Mouse (Mus musculus): ENCODE measurements around the gene Tbx10. TPM values are rescaled to one million over a fixed set of nuclear protein-coding genes. Genes with fewer than 3 reads are reported as not detected.

Gene Tbx10
- not detected in 2 replicates for total RNA-seq (2023)

DNA sequence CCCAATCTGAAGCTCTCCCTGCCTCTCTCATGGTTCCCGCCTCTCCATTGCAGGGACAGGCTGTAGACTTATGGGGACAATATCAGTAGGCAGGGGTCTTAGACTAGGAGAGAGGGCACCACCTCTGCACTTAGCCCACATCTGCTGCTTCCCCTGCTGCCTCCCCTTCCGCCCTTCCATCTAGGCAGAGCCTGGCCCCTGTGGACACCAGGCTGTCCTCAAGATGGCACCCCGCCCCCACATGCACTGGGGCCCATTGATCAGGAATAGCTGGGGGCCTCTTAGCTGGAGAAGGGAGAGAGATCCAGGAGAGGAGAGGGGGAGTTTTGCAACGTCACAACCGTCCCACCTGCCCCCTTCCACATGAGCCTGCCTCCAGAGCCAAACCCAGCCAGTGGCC, at the start of gene Tbx10:
Tbx10 (plus strand) TSS at position 337 of the 400 bp plus-strand sequence.

DNA sequence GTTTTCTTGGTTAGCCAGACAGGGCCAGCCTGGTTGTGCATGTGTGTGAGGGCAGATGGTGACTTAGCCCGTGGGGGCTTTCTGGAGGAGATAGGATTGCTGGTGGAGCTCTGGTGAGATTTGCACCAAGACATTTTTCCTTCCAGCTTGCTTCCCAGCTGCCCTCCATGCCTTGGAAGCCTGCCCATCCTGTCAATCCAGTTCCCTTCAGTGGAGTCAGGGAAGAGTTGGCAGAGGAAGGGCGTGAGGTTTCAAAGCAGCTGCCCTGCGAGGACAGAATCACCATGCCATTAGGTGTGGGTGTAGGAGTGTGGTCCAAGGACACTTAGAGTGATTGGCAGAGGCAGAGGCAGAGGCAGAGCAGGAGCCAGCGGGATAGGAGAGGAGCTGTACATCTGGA, 34.1 kb upstream of the Tbx10 start, which contains the start of gene Aldh3b3:
Aldh3b3 (plus strand) TSS at position 176 of the 400 bp plus-strand sequence.

GRCm38 (mm10) chr19:3972229-3972628, 20.3 kb upstream of the Tbx10 start, which contains the start of gene Aldh3b2:
Gene Aldh3b2 (plus strand): TSS chr19:3972328.

GRCm38 (mm10) chr19:3986334-3986733, 6.2 kb upstream of the Tbx10 start, which contains the start of gene Acy3:
Gene Acy3 (plus strand): TSS chr19:3986570.

DNA sequence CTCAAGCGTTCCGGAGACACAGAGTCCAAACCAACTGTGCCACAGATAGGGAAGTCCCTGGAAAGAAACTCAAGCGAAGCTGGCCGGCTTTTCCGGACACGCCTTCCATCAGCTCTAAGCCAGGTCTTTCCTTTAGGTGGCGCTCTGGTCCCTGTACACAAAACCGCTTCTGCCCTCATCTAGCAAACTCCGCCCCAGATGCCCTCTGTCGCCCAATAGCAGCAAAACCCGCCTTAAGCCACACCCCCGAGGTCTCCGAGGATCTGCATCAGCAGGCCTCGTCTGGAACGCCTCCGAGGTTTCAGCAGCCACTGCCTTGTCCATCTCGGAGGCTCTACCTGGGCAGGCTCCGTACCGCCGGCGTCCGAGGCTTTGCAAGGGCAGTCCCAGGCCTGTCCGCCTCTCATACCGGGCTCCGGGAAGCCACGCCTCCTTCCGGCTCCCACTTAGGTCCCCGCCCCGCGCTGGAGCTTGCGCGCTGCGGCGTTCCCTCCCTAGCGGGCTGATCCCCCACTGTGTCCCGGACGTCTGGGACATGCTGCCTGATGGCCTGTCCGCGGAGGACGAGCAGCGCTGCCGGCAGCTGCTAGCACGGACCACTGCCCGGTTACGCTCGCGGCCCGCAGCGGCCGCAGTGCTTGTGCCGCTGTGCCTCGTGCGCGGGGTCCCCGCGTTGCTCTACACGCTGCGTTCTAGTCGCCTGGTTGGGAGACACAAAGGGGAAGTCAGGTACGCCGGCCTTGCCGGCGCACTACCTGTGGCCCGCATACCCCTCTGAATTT, 7.8 kb downstream of the Tbx10 start, which contains the start of the genes Nudt8 and Gm49405:
Nudt8 (plus strand) TSS at position 462 of the 782 bp plus-strand sequence.
Gm49405 (plus strand) TSS at position 508 of the 782 bp plus-strand sequence.

GRCm38 (mm10) chr19:4003112-4003511, 10.6 kb downstream of the Tbx10 start, which contains the start of gene Doc2g:
Gene Doc2g (plus strand): TSS chr19:4003313.

DNA sequence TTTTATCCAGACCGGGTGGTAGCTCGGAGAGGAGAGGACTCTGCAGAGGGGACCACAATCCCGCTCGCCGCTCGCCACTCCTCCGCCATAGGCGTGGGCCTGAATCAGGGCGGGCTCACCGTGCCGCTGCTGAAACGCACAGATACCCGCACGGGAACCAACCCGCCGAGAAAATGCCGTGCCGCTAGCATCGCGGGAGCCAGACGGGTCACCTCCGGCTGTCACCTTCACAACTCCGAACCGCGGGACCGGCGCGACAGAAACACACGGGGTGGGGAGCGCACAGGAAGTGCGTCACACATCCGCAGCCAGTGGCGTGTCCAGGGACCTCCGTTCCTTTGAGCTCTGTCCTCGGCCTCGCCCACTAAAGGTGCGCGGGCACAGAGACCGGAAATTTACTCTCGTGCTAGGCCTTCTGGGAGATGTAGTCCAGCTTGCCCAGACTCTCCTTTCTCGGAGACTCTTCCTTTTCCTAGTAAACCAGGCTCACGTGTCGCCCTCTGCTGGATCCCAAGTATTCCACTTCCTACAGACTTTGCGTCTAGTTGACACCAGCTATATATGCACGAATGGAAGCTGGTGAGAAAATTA, 20.0 kb downstream of the Tbx10 start, which contains the start of gene Ndufv1:
Ndufv1 (minus strand) TSS at position 375 of the 591 bp plus-strand sequence.

DNA sequence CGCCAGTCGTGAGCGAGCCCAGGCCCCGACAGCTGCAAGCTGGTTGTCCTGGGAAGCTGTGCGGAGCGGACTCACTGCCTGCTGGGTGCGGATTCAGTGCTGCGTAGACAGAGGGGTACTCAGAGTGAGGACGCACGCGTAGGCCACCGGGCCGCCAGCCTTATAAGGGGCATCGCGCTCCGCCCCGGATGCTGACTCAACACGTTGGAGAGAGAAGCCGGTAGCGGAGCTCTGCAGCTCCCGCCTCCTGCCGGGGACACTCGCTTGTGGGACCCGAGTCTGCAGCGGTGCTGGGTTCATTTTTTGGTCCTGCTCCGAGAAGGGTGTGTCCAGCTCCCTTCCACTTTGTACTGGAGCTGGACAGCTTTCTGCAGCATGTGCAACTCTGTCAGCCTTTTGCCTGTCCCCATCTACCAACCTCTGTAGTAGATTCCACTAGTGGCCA, 45.3 kb downstream of the Tbx10 start, which contains the start of gene Gstp1:
Gstp1 (minus strand) TSS at position 198 of the 445 bp plus-strand sequence.

GRCm38 (mm10) chr19:4045966-4046865, 53.7 kb downstream of the Tbx10 start, which contains the start of gene Gstp2:
Gene Gstp2 (minus strand): TSS chr19:4046023.

Other genes with a start within 250 kb of the Tbx10 start
- 83.5 and 94.8 TPM in 2 replicates for gene Kmt5b, start 225.3 kb upstream of the Tbx10 start, total RNA-seq (2023)
- 104 and 157 TPM in 2 replicates for gene Chka, start 141.0 kb upstream of the Tbx10 start, total RNA-seq (2023)
- 235 and 315 TPM in 2 replicates for gene Tcirg1, start 85.6 kb upstream of the Tbx10 start, total RNA-seq (2023)
- gene Ndufs8, start 80.0 kb upstream of the Tbx10 start, total RNA-seq (2023), result 44.6 and 47.3 TPM in 2 replicates
- 138 and 146 TPM in 2 replicates for gene Aldh3b1, start 62.9 kb upstream of the Tbx10 start, total RNA-seq (2023)
- 222 and 238 TPM in 2 replicates for gene Unc93b1, start 57.6 kb upstream of the Tbx10 start, total RNA-seq (2023)
- gene Aldh3b3, start 34.1 kb upstream of the Tbx10 start, total RNA-seq (2023), result 12.3 and 13.0 TPM in 2 replicates
- gene Aldh3b2, start 20.4 kb upstream of the Tbx10 start, total RNA-seq (2023), result 14.1 and 14.2 TPM in 2 replicates
- 0.41 and 0.82 TPM in 2 replicates for gene Acy3, start 6.2 kb upstream of the Tbx10 start, total RNA-seq (2023)
- 4.5 and 5.4 TPM in 2 replicates for gene Nudt8, start 7.8 kb downstream of the Tbx10 start, total RNA-seq (2023)
- gene Gm49405, start 7.9 kb downstream of the Tbx10 start, total RNA-seq (2023), result 0.59 and 0.79 TPM in 2 replicates
- 0.88 and 1.4 TPM in 2 replicates for gene Doc2g, start 10.6 kb downstream of the Tbx10 start, total RNA-seq (2023)
- 40.2 and 72.5 TPM in 2 replicates for gene Ndufv1, start 20.1 kb downstream of the Tbx10 start, total RNA-seq (2023)
- 38.4 and 47.3 TPM in 2 replicates for gene Gstp1, start 45.2 kb downstream of the Tbx10 start, total RNA-seq (2023)
- gene Gstp2, start 53.3 kb downstream of the Tbx10 start, total RNA-seq (2023), result 12.5 and 18.8 TPM in 2 replicates
- 4.0 and 6.2 TPM in 2 replicates for gene Gstp3, start 66.8 kb downstream of the Tbx10 start, total RNA-seq (2023)
- not detected in 2 replicates for gene Cabp2, start 88.8 kb downstream of the Tbx10 start, total RNA-seq (2023)
- gene Cdk2ap2, start 104.4 kb downstream of the Tbx10 start, total RNA-seq (2023), result 295 and 307 TPM in 2 replicates
- gene Pitpnm1, start 107.2 kb downstream of the Tbx10 start, total RNA-seq (2023), result 207 and 345 TPM in 2 replicates
- 85.4 and 90.4 TPM in 2 replicates for gene Aip, start 133.1 kb downstream of the Tbx10 start, total RNA-seq (2023)
- gene Gpr152, start 147.0 kb downstream of the Tbx10 start, total RNA-seq (2023), result 0.09 and 0.13 TPM in 2 replicates
- gene Cabp4, start 151.3 kb downstream of the Tbx10 start, total RNA-seq (2023), result 0.27 TPM in 1 of 2 replicates, not detected in the other
- 170 and 186 TPM in 2 replicates for gene Coro1b, start 155.9 kb downstream of the Tbx10 start, total RNA-seq (2023)
- 6.2 and 13.3 TPM in 2 replicates for gene Ptprcap, start 160.9 kb downstream of the Tbx10 start, total RNA-seq (2023)
- 34.6 and 55.9 TPM in 2 replicates for gene Rps6kb2, start 170.6 kb downstream of the Tbx10 start, total RNA-seq (2023)
- gene Carns1, start 182.7 kb downstream of the Tbx10 start, total RNA-seq (2023), result 38.1 and 50.5 TPM in 2 replicates
- gene Tbc1d10c, start 198.5 kb downstream of the Tbx10 start, total RNA-seq (2023), result 151 and 157 TPM in 2 replicates
- 354 and 408 TPM in 2 replicates for gene Ppp1ca, start 199.3 kb downstream of the Tbx10 start, total RNA-seq (2023)
- 21.5 and 29.4 TPM in 2 replicates for gene Rad9a, start 208.9 kb downstream of the Tbx10 start, total RNA-seq (2023)
- 3.7 and 5.2 TPM in 2 replicates for gene Clcf1, start 221.5 kb downstream of the Tbx10 start, total RNA-seq (2023)
- gene AC109138.7, start 221.6 kb downstream of the Tbx10 start, total RNA-seq (2023), result not detected in 2 replicates
- 48.2 and 61.9 TPM in 2 replicates for gene Pold4, start 239.1 kb downstream of the Tbx10 start, total RNA-seq (2023)

Measured in neutrophil, adult 65 days (primary cell).